Mouse (Mus musculus): ENCODE results near the gene Asphd1. TPM values are rescaled to one million over a fixed set of nuclear protein-coding genes. Genes with fewer than 3 reads are reported as not detected.
A peak's percentile ranks its signal among the peaks of the same experiment; 100 is the strongest.

Asphd1 gene
- polyA plus RNA-seq (2012; rRNA removed) = 0.19 TPM in 1 of 2 replicates, not detected in the other

DNA sequence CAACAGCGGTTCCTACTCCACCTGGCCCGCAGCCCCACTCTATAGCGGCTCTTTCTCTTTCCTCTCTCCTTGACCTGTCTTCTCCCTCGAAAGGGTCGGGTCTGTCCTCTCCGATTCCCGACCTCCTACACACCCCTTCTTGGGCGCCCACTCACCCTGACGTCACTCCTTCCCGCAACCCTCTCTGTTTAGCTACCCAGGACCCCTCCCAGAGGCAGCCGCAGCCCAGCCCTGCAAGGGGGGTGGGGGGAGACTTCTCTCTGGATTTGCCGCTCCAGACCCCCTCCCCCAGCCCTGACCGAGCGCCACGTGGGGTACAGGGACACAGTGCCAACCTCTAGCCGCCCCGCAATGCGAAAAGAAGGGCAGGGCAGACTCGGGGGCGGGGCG, at the start of gene Asphd1:
Gene Asphd1 (minus strand): TSS at position 180 of the 390 bp plus-strand sequence.
- no peak within 1 kb of the TSS for H3K27ac ChIP-seq (ENCODE audit: insufficient read depth, low read depth, low read length)
- no peak for TF ChIP-seq POLR2A (IDR thresholded peaks at IDR 0.05; ENCODE audit: low read depth, low read length)
- TF ChIP-seq CTCF (conservative IDR thresholded peaks at IDR 0.05; ENCODE audit: insufficient read depth, insufficient read length, low read depth, low read length) = no peak
- WGBS = 2% methylated on average over 21 of the region's 21 CpGs
- DNase-seq = no peak
- no peaks in the 10 kb centered on the region for H3K27me3 ChIP-seq (replicated peaks; ENCODE audit: control insufficient read depth, insufficient read depth, low read length)
- no peaks in the 10 kb centered on the region for H3K36me3 ChIP-seq (ENCODE audit: control insufficient read depth, insufficient read depth, low read length)
- peak within 1 kb of the TSS; percentile 41 for H3K4me3 ChIP-seq (ENCODE audit: insufficient read depth, low read depth, low read length)
- H3K4me1 ChIP-seq (ENCODE audit: control insufficient read depth, insufficient read depth, low read length) = peaks cover 3% of the 10 kb centered on the region; the same call in 1 of the 2 replicates

DNA sequence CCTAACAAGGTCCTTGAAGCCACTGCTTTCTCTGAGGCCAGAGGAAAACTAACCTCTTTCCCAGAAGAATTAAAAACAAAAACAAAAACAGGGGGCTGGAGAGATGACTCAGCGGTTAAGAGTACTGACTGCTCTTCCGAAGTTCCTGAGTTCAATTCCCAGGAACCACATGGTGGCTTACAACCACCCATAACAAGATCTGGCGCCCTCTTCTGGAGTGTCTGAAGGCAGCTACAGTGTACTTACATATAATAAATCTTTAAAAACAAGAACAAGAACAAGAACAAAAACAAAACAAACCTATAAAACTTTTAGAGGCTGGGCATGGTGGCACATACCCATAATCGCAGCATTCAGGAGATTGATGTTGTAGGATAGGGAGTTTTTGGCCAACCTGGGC, 47.1 kb upstream of the Asphd1 start:
- TF ChIP-seq POLR2A (IDR thresholded peaks at IDR 0.05; ENCODE audit: low read depth, low read length) (no peak), CTCF (conservative IDR thresholded peaks at IDR 0.05; ENCODE audit: insufficient read depth, insufficient read length, low read depth, low read length) (no peak)
- DNase-seq = no peak
- Histone ChIP-seq H3K36me3 (ENCODE audit: control insufficient read depth, insufficient read depth, low read length) (no peaks in the 10 kb centered on the region), H3K4me3 (ENCODE audit: insufficient read depth, low read depth, low read length) (no peak overlapping the region), H3K27ac (ENCODE audit: insufficient read depth, low read depth, low read length) (no peak overlapping the region), H3K27me3 (replicated peaks; ENCODE audit: control insufficient read depth, insufficient read depth, low read length) (no peaks in the 10 kb centered on the region), H3K4me1 (ENCODE audit: control insufficient read depth, insufficient read depth, low read length) (no peaks in the 10 kb centered on the region)
- WGBS = 88% methylated on average over 4 of the region's 4 CpGs

DNA sequence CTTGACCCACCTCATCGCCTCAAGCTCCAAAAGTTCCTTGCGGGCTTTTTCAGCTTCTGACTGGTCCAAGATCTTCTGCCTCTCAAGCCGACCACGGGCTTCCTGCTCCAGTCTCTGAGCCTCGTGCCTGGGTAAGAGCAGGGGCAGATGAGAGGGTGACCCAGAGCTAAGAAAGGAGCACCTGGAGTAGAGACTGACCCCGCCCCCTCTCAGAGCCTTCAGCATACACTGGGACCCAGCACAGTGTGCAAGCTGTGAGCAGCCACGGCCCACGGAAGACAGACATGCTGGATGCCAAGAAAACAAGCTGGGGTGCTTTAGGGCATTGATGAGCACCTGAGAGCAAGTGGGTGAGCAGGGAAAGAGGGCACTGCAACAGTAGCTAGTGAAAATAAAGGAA, 39.4 kb upstream of the Asphd1 start:
- no peaks in the 10 kb centered on the region; the same call in 1 of the 2 replicates for H3K36me3 ChIP-seq (ENCODE audit: control insufficient read depth, insufficient read depth, low read length)
- H3K4me3 ChIP-seq (ENCODE audit: insufficient read depth, low read depth, low read length) = no peak overlapping the region
- no peaks in the 10 kb centered on the region for H3K27me3 ChIP-seq (replicated peaks; ENCODE audit: control insufficient read depth, insufficient read depth, low read length)
- no peaks in the 10 kb centered on the region for H3K4me1 ChIP-seq (ENCODE audit: control insufficient read depth, insufficient read depth, low read length)
- H3K27ac ChIP-seq (ENCODE audit: insufficient read depth, low read depth, low read length) = no peak overlapping the region
- DNase-seq = no peak
- WGBS = 77% methylated on average over 8 of the region's 8 CpGs
- TF ChIP-seq CTCF (conservative IDR thresholded peaks at IDR 0.05; ENCODE audit: insufficient read depth, insufficient read length, low read depth, low read length) (no peak), POLR2A (IDR thresholded peaks at IDR 0.05; ENCODE audit: low read depth, low read length) (no peak)

DNA sequence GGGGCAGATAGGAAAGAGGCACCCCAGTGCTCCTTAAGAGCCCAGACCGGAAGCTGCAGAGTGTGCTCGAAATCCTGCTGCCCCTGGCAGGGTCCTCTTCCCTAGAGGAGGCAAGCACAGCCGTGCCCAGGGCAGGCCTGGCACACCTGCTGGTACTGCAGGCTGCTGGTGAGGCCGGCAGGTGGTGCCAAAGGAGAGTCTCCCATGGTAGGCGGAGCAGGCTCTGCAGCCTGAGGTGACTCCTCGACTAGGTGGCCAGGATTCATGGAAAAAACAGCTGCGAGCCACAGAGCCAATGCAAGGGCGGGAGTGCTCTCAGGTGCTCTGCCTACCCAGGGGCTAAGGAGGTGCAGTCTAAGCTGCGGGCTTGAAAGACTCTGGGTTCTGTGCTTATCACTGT, 36.9 kb upstream of the Asphd1 start:
- DNase-seq = peak; percentile 80
- 28% methylated on average over 9 of the region's 9 CpGs for WGBS
- no peak overlapping the region for H3K4me3 ChIP-seq (ENCODE audit: insufficient read depth, low read depth, low read length)
- H3K36me3 ChIP-seq (ENCODE audit: control insufficient read depth, insufficient read depth, low read length) = no peaks in the 10 kb centered on the region; the same call in 1 of the 2 replicates
- TF ChIP-seq POLR2A (IDR thresholded peaks at IDR 0.05; ENCODE audit: low read depth, low read length) (no peak), CTCF (conservative IDR thresholded peaks at IDR 0.05; ENCODE audit: insufficient read depth, insufficient read length, low read depth, low read length) (peak; percentile 78)
- H3K27ac ChIP-seq (ENCODE audit: insufficient read depth, low read depth, low read length) = no peak overlapping the region
- H3K27me3 ChIP-seq (replicated peaks; ENCODE audit: control insufficient read depth, insufficient read depth, low read length) = no peaks in the 10 kb centered on the region
- no peaks in the 10 kb centered on the region; the same call in 1 of the 2 replicates for H3K4me1 ChIP-seq (ENCODE audit: control insufficient read depth, insufficient read depth, low read length)

DNA sequence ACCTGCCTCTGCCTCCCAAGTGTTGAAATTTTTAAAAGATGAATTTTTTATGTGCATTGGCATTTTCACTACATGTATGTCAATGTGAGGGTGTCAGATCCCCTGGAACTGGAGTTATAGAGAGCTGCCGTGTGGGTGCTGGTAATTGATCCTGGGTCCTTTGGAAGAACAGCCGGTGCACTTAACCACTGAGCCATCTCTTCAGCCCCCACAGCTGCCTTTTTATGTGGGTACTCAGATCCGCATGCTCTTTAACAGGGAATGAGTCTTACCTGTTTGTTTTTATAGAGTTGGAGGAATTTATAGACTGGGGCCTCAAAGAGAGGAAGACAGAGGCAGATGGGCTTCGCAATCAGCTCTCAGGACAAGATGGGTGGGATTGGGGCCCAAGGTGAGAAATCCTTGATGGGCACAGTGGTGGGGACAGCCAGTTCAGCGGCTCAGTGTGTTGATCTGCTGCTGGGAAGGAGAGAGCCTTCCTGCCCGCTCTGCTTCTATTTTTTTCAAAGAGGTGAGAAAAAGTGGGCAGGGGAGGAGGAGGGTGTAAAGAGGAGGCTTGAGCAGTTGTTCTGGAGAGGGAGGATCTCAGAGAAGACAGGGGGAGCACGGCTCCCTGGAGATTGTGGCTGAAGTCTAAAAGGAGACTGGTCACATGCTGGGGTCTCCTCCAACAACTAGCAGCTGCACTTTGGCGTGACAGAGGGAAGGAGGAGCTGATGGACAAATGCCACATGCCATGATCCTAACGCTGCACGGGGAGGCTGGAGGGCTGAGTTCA, 35.5 kb upstream of the Asphd1 start:
- H3K27me3 ChIP-seq (replicated peaks; ENCODE audit: control insufficient read depth, insufficient read depth, low read length) = no peaks in the 10 kb centered on the region
- WGBS = 56% methylated on average over 10 of the region's 10 CpGs
- H3K4me3 ChIP-seq (ENCODE audit: insufficient read depth, low read depth, low read length) = no peak overlapping the region
- TF ChIP-seq POLR2A (IDR thresholded peaks at IDR 0.05; ENCODE audit: low read depth, low read length) (no peak), CTCF (conservative IDR thresholded peaks at IDR 0.05; ENCODE audit: insufficient read depth, insufficient read length, low read depth, low read length) (no peak)
- no peak for DNase-seq
- H3K36me3 ChIP-seq (ENCODE audit: control insufficient read depth, insufficient read depth, low read length) = no peaks in the 10 kb centered on the region; the same call in none of the 2 replicates
- no peaks in the 10 kb centered on the region; the same call in 1 of the 2 replicates for H3K4me1 ChIP-seq (ENCODE audit: control insufficient read depth, insufficient read depth, low read length)
- no peak overlapping the region for H3K27ac ChIP-seq (ENCODE audit: insufficient read depth, low read depth, low read length)

DNA sequence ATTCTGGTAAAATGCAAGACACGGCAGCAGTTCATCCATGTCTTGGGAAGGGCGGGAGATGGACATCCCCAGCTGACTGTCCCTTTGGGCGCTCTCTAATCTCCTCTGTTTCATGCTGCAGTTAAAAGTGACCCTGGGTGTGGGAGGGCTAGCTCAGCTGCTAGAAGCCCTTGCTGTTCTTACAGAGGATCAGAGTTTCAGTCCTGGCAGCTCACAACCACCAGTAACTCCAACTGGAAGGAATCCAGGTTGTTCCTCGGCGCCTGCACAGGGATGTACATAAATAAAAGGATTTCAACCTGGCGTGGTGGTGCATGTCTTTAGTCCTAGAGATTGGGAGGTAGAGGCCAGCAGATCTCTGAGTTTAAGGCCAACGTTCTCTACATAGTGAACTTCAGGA, 33.7 kb upstream of the Asphd1 start:
- no peaks in the 10 kb centered on the region; the same call in none of the 2 replicates for H3K36me3 ChIP-seq (ENCODE audit: control insufficient read depth, insufficient read depth, low read length)
- no peak overlapping the region for H3K27ac ChIP-seq (ENCODE audit: insufficient read depth, low read depth, low read length)
- H3K27me3 ChIP-seq (replicated peaks; ENCODE audit: control insufficient read depth, insufficient read depth, low read length) = no peaks in the 10 kb centered on the region
- no peak overlapping the region for H3K4me3 ChIP-seq (ENCODE audit: insufficient read depth, low read depth, low read length)
- TF ChIP-seq CTCF (conservative IDR thresholded peaks at IDR 0.05; ENCODE audit: insufficient read depth, insufficient read length, low read depth, low read length) (no peak), POLR2A (IDR thresholded peaks at IDR 0.05; ENCODE audit: low read depth, low read length) (no peak)
- no peaks in the 10 kb centered on the region; the same call in 1 of the 2 replicates for H3K4me1 ChIP-seq (ENCODE audit: control insufficient read depth, insufficient read depth, low read length)
- WGBS = 75% methylated on average over 7 of the region's 7 CpGs
- DNase-seq = no peak

DNA sequence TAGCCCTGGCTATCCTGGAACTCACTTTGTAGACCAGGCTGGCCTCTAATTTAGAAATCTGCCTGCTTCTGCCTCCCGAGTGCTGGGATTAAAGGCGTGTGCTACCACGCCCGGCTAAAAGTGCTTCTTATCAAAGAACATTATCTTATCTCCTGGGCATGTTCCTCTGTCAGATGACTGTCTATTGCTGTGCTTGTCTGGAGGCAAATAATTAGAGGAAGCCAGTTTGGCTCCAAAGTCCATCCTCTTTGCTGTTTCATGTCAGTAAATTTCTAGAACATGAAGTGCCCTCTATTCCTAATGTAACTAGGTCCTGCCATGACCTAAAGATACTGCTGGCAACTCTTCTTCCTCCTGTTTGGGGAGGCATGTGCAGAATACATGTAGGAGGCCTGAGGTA, 32.7 kb upstream of the Asphd1 start:
- Histone ChIP-seq H3K4me3 (ENCODE audit: insufficient read depth, low read depth, low read length) (no peak overlapping the region), H3K4me1 (ENCODE audit: control insufficient read depth, insufficient read depth, low read length) (peaks cover 3% of the 10 kb centered on the region), H3K27me3 (replicated peaks; ENCODE audit: control insufficient read depth, insufficient read depth, low read length) (no peaks in the 10 kb centered on the region), H3K27ac (ENCODE audit: insufficient read depth, low read depth, low read length) (no peak overlapping the region), H3K36me3 (ENCODE audit: control insufficient read depth, insufficient read depth, low read length) (no peaks in the 10 kb centered on the region; the same call in none of the 2 replicates)
- TF ChIP-seq POLR2A (IDR thresholded peaks at IDR 0.05; ENCODE audit: low read depth, low read length) = no peak
- no peak for TF ChIP-seq CTCF (conservative IDR thresholded peaks at IDR 0.05; ENCODE audit: insufficient read depth, insufficient read length, low read depth, low read length)
- 82% methylated on average over 4 of the region's 4 CpGs for WGBS
- no peak for DNase-seq
